18 mouse cellular contexts compared by ENCODE assay signal in the genomic region with DNA sequence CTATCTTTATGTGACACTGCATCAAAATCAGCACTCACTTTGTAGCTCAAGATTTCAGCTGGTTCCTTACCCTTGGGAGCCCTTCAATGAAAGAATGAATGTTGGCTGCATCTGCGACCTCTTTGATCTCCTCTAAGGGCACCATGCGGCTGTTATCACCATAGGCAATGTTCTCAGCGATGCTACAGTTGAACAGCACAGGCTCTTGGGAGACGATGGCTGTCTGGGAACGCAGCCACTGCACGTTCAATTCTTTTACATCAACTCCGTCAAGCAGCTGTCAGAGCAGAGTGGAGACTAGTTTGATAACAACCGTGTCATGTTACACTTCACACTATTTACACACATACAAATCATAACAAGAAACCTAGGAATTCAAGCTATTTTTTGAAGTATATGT. TPM values are rescaled to one million over a fixed set of nuclear protein-coding genes. Genes with fewer than 3 reads are reported as not detected.
"Had no signal": no experiment of that assay in that cellular context is flagged by ENCODE, and none has a peak within 500 bp of the region (broad histone marks: within the 10 kb centered on the region; RNA-seq: fewer than 3 reads in every experiment).

No protein-coding gene starts in this region.

- H3K36me3 ChIP-seq: lung, embryonic 15.5 days; midbrain, embryonic 10.5 days; midbrain, embryonic 12.5 days; neural tube, embryonic 12.5 days had no signal

- H3K27me3 ChIP-seq: lung, embryonic 15.5 days; midbrain, embryonic 12.5 days; neural tube, embryonic 12.5 days had no signal

- H3K4me2 ChIP-seq: lung, embryonic 15.5 days; midbrain, embryonic 12.5 days; neural tube, embryonic 12.5 days had no signal

- ATAC-seq: midbrain, embryonic 16.5 days had no signal

- H3K4me1 ChIP-seq: lung, embryonic 15.5 days; midbrain, embryonic 10.5 days; midbrain, embryonic 12.5 days; neural tube, embryonic 12.5 days had no signal

- H3K9ac ChIP-seq: liver, embryonic 14.5 days; lung, embryonic 15.5 days; midbrain, embryonic 12.5 days; neural tube, embryonic 12.5 days had no signal

- DNase-seq: lung, adult 18-20 months; lung, postnatal 4 days; midbrain, embryonic 14.5 days; right cerebral cortex, postnatal 14 days; thymus, adult 2 months; thymus, postnatal 25 days; thymus, postnatal 4 days had no signal

- H3K27ac ChIP-seq: liver, embryonic 14.5 days; lung, embryonic 15.5 days; midbrain, embryonic 10.5 days; midbrain, embryonic 12.5 days; neural tube, embryonic 12.5 days had no signal

- H3K4me3 ChIP-seq: lung, embryonic 15.5 days; midbrain, embryonic 10.5 days; midbrain, embryonic 12.5 days; neural tube, embryonic 12.5 days had no signal

- H3K9me3 ChIP-seq: lung, embryonic 15.5 days; midbrain, embryonic 10.5 days; midbrain, embryonic 12.5 days; neural tube, embryonic 12.5 days had no signal

RNA-seq across cellular contexts. Expression of gene Sp8, which starts 26.5 kb away (rescaled TPM):
- total RNA-seq: megakaryocyte, adult 5-6 weeks; megakaryocyte-erythroid progenitor cell, adult 5-6 weeks had no signal
- polyA plus RNA-seq: liver, embryonic 16.5 days; lung, embryonic 15.5 days; spleen, adult 2 months; testis, adult 2 months had no signal
